Mouse (Mus musculus): ENCODE results near the gene Mief2. TPM values are rescaled to one million over a fixed set of nuclear protein-coding genes. Genes with fewer than 3 reads are reported as not detected.

Mief2 gene
- polyA plus RNA-seq (2012; rRNA removed): 22.6 and 23.9 TPM in 2 replicates

GRCm38 (mm10) chr11:60728260-60728761, at the start of gene Mief2:
Gene Mief2 (plus strand): TSS chr11:60728398.

GRCm38 (mm10) chr11:60699524-60700075, 28.6 kb upstream of the Mief2 start, which contains the start of gene Llgl1:
Gene Llgl1 (plus strand): TSS chr11:60699723.

GRCm38 (mm10) chr11:60726601-60727391, 1.4 kb upstream of the Mief2 start, which contains the start of gene Flii:
Gene Flii (minus strand): TSS chr11:60727263.

GRCm38 (mm10) chr11:60776829-60777740, 48.9 kb downstream of the Mief2 start, which contains the start of the genes Top3a and Smcr8:
Gene Top3a (minus strand): TSS chr11:60777365.
Gene Smcr8 (plus strand): TSS chr11:60777524.

Other genes starting within 250 kb of the Mief2 start
- 14.4 and 15.1 TPM in 2 replicates for gene Alkbh5, start 192.0 kb upstream of the Mief2 start, polyA plus RNA-seq (2012; rRNA removed)
- gene Llgl1, start 28.7 kb upstream of the Mief2 start, polyA plus RNA-seq (2012; rRNA removed): 106 and 126 TPM in 2 replicates
- 149 and 150 TPM in 2 replicates for gene Flii, start 1.1 kb upstream of the Mief2 start, polyA plus RNA-seq (2012; rRNA removed)
- 11.9 TPM in 2 replicates for gene Top3a, start 49.0 kb downstream of the Mief2 start, polyA plus RNA-seq (2012; rRNA removed)
- 10.2 and 10.5 TPM in 2 replicates for gene Smcr8, start 49.1 kb downstream of the Mief2 start, polyA plus RNA-seq (2012; rRNA removed)
- 11.7 and 16.3 TPM in 2 replicates for gene Shmt1, start 83.3 kb downstream of the Mief2 start, polyA plus RNA-seq (2012; rRNA removed)
- 15.2 and 15.9 TPM in 2 replicates for gene Dhrs7b, start 102.2 kb downstream of the Mief2 start, polyA plus RNA-seq (2012; rRNA removed)
- gene Tmem11, start 150.9 kb downstream of the Mief2 start, polyA plus RNA-seq (2012; rRNA removed): 73.6 and 80.0 TPM in 2 replicates
- 37.1 and 43.4 TPM in 2 replicates for gene Natd1, start 186.4 kb downstream of the Mief2 start, polyA plus RNA-seq (2012; rRNA removed)
- 13.1 and 17.1 TPM in 2 replicates for gene Map2k3, start 203.6 kb downstream of the Mief2 start, polyA plus RNA-seq (2012; rRNA removed)

All from central nervous system, embryonic 14 days (tissue).